Mouse (Mus musculus) erythroid progenitor cell, adult 5-6 weeks (primary cell): Measurements from ENCODE around the gene Cep78. TPM values are rescaled to one million over a fixed set of nuclear protein-coding genes. Genes with fewer than 3 reads are reported as not detected.
A peak's percentile ranks its signal among the peaks of the same experiment; 100 is the strongest.

ENCODE experiments used
- ATAC-seq: replicated peaks from 2 replicates; pipeline ENCODE4 v1.8.0; 2016; ENCODE audit warnings: moderate number of reproducible peaks, mild to moderate bottlenecking, moderate TSS enrichment, inconsistent platforms; ENCODE audit not compliant: poor library complexity, low FRiP score, severe bottlenecking
- total RNA-seq, 2 experiments: library from RNA; stranded (forward) in 1 of 2; stranded (reverse) in 1 of 2; fragments of 150-400 nt in 1 of 2; fragments of 186-747, 209-891 nt in 1 of 2; gene quantifications; 2 replicates each; pipeline versions ENCODE4 v1.2.3 to v1.2.4; 2015 to 2017; ENCODE audit warnings: low replicate concordance in 2 of 2

Cep78 gene
- total RNA-seq, 2 experiments from 2014 or later = 4.1 to 8.4 TPM

GRCm38 (mm10) chr19:15982926-15983738, 1.7 kb downstream of the Cep78 start:
- no peak for ATAC-seq

GRCm38 (mm10) chr19:15981861-15982260, 2.9 kb downstream of the Cep78 start:
- peak; percentile 68 for ATAC-seq

- no peak for ATAC-seq
These were observed 11.4 kb downstream of the Cep78 start for GRCm38 (mm10) chr19:15973365-15973764.

GRCm38 (mm10) chr19:15965082-15965481, 19.7 kb downstream of the Cep78 start:
- 0 out of 2 replicates have a peak, but pooled peaks have one; percentile 52 for ATAC-seq

- no peak for ATAC-seq
These were observed 20.3 kb downstream of the Cep78 start for GRCm38 (mm10) chr19:15964533-15964932.

- no peak for ATAC-seq
These were observed 21.6 kb downstream of the Cep78 start for GRCm38 (mm10) chr19:15963011-15963695.

GRCm38 (mm10) chr19:15962313-15962712, 22.5 kb downstream of the Cep78 start:
- ATAC-seq = no peak

- no peak for ATAC-seq
These were observed 34.6 kb downstream of the Cep78 start for GRCm38 (mm10) chr19:15950225-15950624.

GRCm38 (mm10) chr19:15948867-15949266, 35.9 kb downstream of the Cep78 start:
- no peak for ATAC-seq

- ATAC-seq = no peak
These were observed 36.4 kb downstream of the Cep78 start for GRCm38 (mm10) chr19:15948426-15948825.

GRCm38 (mm10) chr19:15947237-15947636, 37.6 kb downstream of the Cep78 start, which contains the start of gene Psat1:
Gene Psat1, minus strand, starts transcription at chr19:15947337.
- no peak for ATAC-seq

GRCm38 (mm10) chr19:15946663-15947062, 38.1 kb downstream of the Cep78 start:
- ATAC-seq = no peak

GRCm38 (mm10) chr19:15943117-15943423, 41.7 kb downstream of the Cep78 start:
- ATAC-seq = no peak

- ATAC-seq = no peak
These were observed 42.2 kb downstream of the Cep78 start for GRCm38 (mm10) chr19:15942421-15943116.

GRCm38 (mm10) chr19:15941399-15941798, 43.4 kb downstream of the Cep78 start:
- ATAC-seq = no peak

GRCm38 (mm10) chr19:15925719-15926045, 59.1 kb downstream of the Cep78 start:
- ATAC-seq = no peak

GRCm38 (mm10) chr19:15924866-15925718, 59.7 kb downstream of the Cep78 start:
- ATAC-seq = peak; percentile 93

GRCm38 (mm10) chr19:15924181-15924865, 60.5 kb downstream of the Cep78 start:
- peak; percentile 85 for ATAC-seq

GRCm38 (mm10) chr19:15923426-15923825, 61.4 kb downstream of the Cep78 start:
- ATAC-seq = no peak
